Mouse (Mus musculus): ENCODE results near the gene Cx3cr1. TPM values are rescaled to one million over a fixed set of nuclear protein-coding genes. Genes with fewer than 3 reads are reported as not detected.
"Not testable (repeated sequence)": the region's sequence is repeated elsewhere in the genome, so short reads cannot be mapped to it uniquely, and the experiment has no call there.

The Cx3cr1 gene
- polyA plus RNA-seq, 1 experiment from 2014 or later, result 17.1 TPM

DNA sequence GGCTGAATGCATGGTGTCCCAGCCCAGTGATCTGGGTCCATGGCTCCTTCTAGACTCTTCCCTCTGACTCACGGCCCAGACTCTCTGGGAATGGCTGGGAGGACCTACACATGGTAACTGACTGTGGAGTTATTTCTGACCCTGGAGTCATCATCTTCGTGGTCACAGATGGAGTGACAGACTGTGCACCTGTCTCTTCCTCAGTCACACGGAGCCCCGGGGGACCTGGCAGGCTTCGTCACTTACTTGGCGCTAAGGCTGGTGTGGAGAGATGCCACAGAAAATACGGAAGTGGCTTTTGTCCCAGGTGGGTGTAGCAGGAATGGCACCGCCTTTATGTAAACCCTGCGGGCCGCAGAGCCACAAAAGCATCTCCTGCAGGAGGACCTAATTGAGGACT lies 45.5 kb downstream of the Cx3cr1 start:
- no peaks in the 10 kb centered on the region for H3K9me3 ChIP-seq (replicated peaks)
- H3K27me3 ChIP-seq, result no peaks in the 10 kb centered on the region
- no peak overlapping the region for H3K9ac ChIP-seq
- no peak overlapping the region for H3K27ac ChIP-seq (replicated peaks)
- no peak for ATAC-seq (ENCODE audit: insufficient number of reproducible peaks, low FRiP score, low TSS enrichment, low read depth)
- no peak overlapping the region for H3K4me2 ChIP-seq (replicated peaks)
- peaks cover 15% of the 10 kb centered on the region for H3K4me1 ChIP-seq
- 75% methylated on average over 10 of the region's 10 CpGs for WGBS
- no peak overlapping the region for H3K4me3 ChIP-seq (replicated peaks)
- H3K36me3 ChIP-seq, result no peaks in the 10 kb centered on the region

DNA sequence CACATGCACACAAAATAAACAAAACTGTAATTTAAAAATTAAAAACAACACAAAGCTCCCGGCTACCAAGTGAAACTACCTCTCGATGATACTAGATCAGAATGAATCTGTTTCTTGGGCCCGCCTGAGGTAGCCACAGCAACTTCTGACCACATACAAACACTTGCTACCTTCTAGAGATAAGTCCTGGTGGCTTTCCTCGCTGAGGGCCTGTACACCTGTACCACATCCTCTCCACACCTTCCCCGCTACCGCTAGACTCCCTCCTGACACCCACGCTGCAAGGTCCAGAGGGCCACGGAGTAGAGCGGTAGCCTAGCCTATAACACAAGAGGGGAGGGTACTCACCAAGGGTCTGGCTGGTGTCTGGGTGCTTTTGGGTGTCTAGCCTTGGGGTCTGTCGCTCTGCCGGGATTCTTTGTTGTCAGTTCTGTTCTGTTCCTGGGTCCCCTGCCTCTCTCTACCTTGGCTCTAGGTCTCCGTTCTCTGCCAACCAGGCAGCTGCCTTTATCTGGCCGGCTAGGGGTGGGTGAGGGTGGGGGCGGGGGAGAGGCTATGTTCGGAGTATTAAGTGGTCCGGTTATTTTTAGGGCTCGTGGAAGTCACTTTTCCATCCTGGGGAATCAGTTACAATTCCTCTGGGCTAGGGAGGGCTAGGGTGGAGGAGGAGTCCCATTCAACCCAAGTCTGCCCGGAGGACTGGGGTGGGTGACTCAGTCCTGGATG lies 46.4 kb downstream of the Cx3cr1 start, which contains the start of gene Xirp1:
Gene Xirp1, minus strand, starts transcription at position 513 of the 726 bp plus-strand sequence.
- Histone ChIP-seq H3K36me3 (no peaks in the 10 kb centered on the region), H3K4me1 (peaks cover 15% of the 10 kb centered on the region), H3K4me2 (replicated peaks) (no peak within 1 kb of the TSS), H3K9ac (no peak within 1 kb of the TSS), H3K27me3 (no peaks in the 10 kb centered on the region), H3K27ac (replicated peaks) (no peak within 1 kb of the TSS), H3K9me3 (replicated peaks) (no peaks in the 10 kb centered on the region), H3K4me3 (replicated peaks) (no peak within 1 kb of the TSS; the same call in 1 of the 2 replicates)
- no peak for ATAC-seq (ENCODE audit: insufficient number of reproducible peaks, low FRiP score, low TSS enrichment, low read depth)
- WGBS, result 83% methylated on average over 18 of the region's 18 CpGs

DNA sequence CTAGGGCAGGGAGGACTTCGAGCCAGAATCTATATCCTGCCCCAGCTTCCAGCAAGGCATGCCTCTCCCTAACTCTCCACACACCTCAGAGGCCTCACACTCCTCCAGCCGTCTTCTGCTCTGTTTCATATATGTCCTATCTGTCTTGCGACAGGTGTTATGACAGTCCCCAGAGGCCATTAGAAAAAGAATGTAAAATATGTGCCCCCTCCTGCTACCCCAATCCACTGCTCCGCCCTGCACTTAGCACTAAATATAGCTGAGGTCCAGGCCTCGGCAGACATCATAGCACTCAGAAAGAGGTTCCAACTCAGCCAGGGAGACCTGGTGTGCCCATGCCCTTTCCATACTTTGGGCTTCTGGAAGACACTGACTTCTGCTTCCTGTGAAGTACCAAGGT lies 48.5 kb downstream of the Cx3cr1 start:
- H3K27me3 ChIP-seq, result no peaks in the 10 kb centered on the region
- 36% methylated on average over 5 of the region's 5 CpGs for WGBS
- H3K4me1 ChIP-seq, result peaks cover 5% of the 10 kb centered on the region; the same call in 1 of the 2 replicates
- no peak overlapping the region for H3K4me2 ChIP-seq (replicated peaks)
- no peak for ATAC-seq (ENCODE audit: insufficient number of reproducible peaks, low FRiP score, low TSS enrichment, low read depth)
- no peaks in the 10 kb centered on the region for H3K9me3 ChIP-seq (replicated peaks)
- H3K36me3 ChIP-seq, result no peaks in the 10 kb centered on the region
- no peak overlapping the region for H3K9ac ChIP-seq
- H3K4me3 ChIP-seq (replicated peaks), result no peak overlapping the region
- H3K27ac ChIP-seq (replicated peaks), result peak overlapping the region; percentile 17; the same call in 1 of the 2 replicates

DNA sequence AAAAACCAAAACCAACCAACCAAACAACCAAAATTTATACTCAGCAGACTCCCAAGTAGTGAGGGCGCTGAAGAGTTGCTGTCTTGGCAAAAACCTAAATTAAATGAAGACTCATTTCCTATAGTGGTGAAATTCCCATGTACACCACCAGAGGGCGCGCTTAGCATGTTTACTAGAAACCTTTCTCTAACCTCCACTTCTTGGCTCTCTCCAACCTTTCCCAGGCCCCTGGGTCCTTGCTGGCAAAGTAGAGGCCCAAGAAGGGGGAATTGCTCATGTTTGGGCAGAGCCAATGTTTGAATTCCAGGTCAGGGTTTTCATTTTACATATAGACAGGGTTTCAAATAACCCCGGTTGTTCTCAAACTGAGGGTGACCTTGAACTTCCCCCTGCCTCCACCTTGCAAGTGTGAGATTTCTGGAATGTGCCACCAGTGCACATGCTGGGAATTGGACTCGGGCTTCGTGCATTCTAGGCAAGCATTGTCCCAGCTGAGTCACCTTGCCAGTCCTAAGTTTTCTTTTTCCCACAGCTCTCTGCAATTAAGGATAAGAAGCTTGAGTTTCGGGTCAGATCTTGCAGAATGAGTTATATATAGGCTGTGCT lies 49.3 kb downstream of the Cx3cr1 start:
- Histone ChIP-seq H3K27ac (replicated peaks) (0 out of 2 replicates have a peak overlapping the region, but pooled peaks have one; percentile 17), H3K9ac (no peak overlapping the region), H3K9me3 (replicated peaks) (no peaks in the 10 kb centered on the region), H3K4me2 (replicated peaks) (no peak overlapping the region), H3K4me1 (peaks cover 5% of the 10 kb centered on the region; the same call in 1 of the 2 replicates), H3K4me3 (replicated peaks) (no peak overlapping the region), H3K36me3 (no peaks in the 10 kb centered on the region), H3K27me3 (no peaks in the 10 kb centered on the region)
- WGBS, result 31% methylated on average over 7 of the region's 7 CpGs
- no peak for ATAC-seq (ENCODE audit: insufficient number of reproducible peaks, low FRiP score, low TSS enrichment, low read depth)

DNA sequence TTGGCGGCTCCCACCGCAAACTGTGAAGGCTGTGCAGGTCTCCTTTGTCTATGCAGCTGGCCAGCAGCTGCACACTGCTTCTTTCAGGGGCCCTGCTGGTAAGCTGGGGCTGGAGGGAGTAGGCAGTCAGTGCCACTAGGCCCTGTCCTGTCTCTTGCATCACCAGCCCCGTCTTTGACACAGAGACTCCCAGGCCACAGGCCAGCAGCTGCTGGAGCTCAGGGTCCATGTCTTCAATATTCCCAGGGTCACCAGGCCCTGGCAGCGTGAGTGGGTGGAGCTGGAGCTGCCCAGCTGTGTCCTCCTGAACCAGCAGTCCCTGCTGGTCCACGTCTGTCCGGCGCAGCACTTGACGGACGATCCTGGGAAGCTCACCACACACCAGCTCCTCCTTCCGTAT lies 52.7 kb downstream of the Cx3cr1 start:
- Histone ChIP-seq H3K27ac (replicated peaks) (no peak overlapping the region), H3K9ac (no peak overlapping the region)

DNA sequence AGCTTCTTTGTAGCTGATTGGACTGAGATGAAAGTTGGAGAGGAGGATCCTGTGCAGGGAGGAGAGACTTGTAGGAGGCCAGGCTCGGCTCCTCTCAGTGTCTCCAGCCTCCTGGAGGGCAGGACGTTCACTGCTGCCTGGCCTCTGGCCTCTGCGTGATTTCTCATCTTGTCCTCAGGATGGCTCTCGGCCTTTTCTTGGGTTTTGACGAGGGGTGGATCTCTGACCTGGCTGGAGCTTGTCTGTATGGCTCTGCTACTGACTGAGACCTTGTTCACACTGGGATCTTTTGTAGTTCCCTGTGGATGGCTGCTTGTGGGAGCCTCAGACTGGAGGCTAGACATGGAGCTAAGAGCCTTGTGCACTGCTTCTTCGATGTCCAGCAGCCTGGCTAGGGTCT lies 54.9 kb downstream of the Cx3cr1 start:
- no peak for ATAC-seq (ENCODE audit: insufficient number of reproducible peaks, low FRiP score, low TSS enrichment, low read depth)
- Histone ChIP-seq H3K9me3 (replicated peaks) (no peaks in the 10 kb centered on the region), H3K4me2 (replicated peaks) (no peak overlapping the region), H3K27ac (replicated peaks) (no peak overlapping the region), H3K4me3 (replicated peaks) (no peak overlapping the region), H3K4me1 (peaks cover 15% of the 10 kb centered on the region), H3K36me3 (no peaks in the 10 kb centered on the region), H3K9ac (no peak overlapping the region), H3K27me3 (no peaks in the 10 kb centered on the region)
- 65% methylated on average over 6 of the region's 6 CpGs for WGBS

More for the DNA sequence above, 52.7 kb downstream of the Cx3cr1 start:
- Histone ChIP-seq H3K4me2 (replicated peaks) (no peak overlapping the region), H3K4me1 (peaks cover 5% of the 10 kb centered on the region; the same call in 1 of the 2 replicates), H3K4me3 (replicated peaks) (no peak overlapping the region), H3K27me3 (no peaks in the 10 kb centered on the region), H3K9me3 (replicated peaks) (no peaks in the 10 kb centered on the region), H3K36me3 (no peaks in the 10 kb centered on the region)
- ATAC-seq (ENCODE audit: insufficient number of reproducible peaks, low FRiP score, low TSS enrichment, low read depth), result no peak
- 76% methylated on average over 10 of the region's 10 CpGs for WGBS

DNA sequence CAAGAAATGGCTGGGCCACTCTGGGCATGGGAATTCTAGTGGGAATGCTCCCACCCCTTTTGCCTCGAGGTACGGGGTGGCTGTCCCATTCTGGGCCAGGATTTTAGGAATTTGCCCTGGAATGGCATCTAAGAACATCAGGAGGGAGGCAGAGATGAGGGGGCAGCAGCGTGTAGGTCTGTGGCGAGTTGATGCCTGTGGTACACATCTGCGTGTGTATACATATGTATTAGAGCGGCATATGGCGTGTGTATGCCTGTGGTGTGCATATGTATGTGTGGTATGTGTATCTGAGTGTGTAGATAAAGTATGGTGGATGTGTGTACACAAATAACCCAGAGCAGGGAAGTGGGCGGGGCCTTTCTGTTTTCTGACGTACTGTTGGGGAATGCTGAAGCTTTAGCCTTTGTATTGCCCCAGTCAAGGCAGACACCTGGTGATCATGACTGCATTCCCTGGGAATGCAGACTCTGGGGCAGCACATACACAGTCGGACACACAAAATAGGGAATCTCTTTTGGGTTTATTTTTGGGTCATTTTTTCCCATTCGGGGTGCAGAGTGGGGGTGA lies 56.3 kb downstream of the Cx3cr1 start:
- no peak overlapping the region for H3K9ac ChIP-seq
- no peak overlapping the region for H3K27ac ChIP-seq (replicated peaks)
- no peaks in the 10 kb centered on the region for H3K27me3 ChIP-seq
- H3K9me3 ChIP-seq (replicated peaks), result no peaks in the 10 kb centered on the region
- no peak overlapping the region for H3K4me3 ChIP-seq (replicated peaks)
- H3K4me1 ChIP-seq, result peaks cover 15% of the 10 kb centered on the region
- 57% methylated on average over 11 of the region's 11 CpGs for WGBS
- no peak for ATAC-seq (ENCODE audit: insufficient number of reproducible peaks, low FRiP score, low TSS enrichment, low read depth)
- no peaks in the 10 kb centered on the region for H3K36me3 ChIP-seq
- H3K4me2 ChIP-seq (replicated peaks), result no peak overlapping the region

DNA sequence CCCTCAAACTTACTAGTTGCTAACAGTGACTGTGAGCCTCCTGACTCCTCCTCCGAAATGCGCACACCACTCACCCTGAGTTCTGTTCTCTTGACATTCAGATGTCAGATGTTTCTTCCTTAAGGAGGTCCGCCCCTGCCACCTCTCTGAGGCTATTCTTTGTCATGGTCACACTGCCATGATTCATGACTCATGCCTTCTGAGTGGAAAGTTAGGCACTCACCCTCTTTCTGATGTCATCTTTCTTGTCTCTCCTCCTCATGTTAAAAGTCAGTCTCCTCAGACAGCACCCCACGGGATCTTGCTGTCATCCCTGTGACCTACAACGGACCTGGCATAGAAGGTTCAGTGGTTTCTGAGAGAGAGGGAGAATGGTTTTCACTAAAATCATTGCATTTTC lies 56.9 kb downstream of the Cx3cr1 start:
- Histone ChIP-seq H3K9ac (no peak overlapping the region), H3K4me1 (peaks cover 15% of the 10 kb centered on the region), H3K36me3 (no peaks in the 10 kb centered on the region), H3K4me2 (replicated peaks) (no peak overlapping the region), H3K9me3 (replicated peaks) (no peaks in the 10 kb centered on the region), H3K27ac (replicated peaks) (no peak overlapping the region), H3K4me3 (replicated peaks) (no peak overlapping the region), H3K27me3 (no peaks in the 10 kb centered on the region)
- 80% methylated on average over 5 of the region's 5 CpGs for WGBS
- no peak for ATAC-seq (ENCODE audit: insufficient number of reproducible peaks, low FRiP score, low TSS enrichment, low read depth)

DNA sequence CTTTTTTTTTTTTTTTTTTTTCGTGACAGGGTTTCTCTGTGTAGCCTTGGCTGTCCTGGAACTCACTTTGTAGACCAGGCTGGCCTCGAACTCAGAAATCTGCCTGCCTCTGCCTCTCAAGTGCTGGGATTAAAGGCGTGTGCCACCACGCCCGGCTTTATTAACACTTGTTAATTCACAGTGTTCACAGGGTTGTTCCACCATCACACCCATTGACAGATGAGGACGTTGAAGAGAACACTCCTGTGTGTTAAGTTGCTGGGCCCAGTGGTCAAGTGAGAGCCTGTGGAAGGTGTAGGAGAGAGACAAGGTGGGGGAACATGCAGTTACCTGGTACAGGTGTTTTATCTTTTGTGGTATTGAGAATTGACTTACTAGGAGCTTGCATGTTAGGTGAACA lies 57.5 kb downstream of the Cx3cr1 start:
- H3K4me1 ChIP-seq, result peaks cover 15% of the 10 kb centered on the region
- not testable (repeated sequence) for H3K36me3 ChIP-seq; H3K27me3 ChIP-seq; H3K9me3 ChIP-seq (replicated peaks); ATAC-seq (ENCODE audit: insufficient number of reproducible peaks, low FRiP score, low TSS enrichment, low read depth); H3K9ac ChIP-seq; H3K27ac ChIP-seq (replicated peaks); H3K4me3 ChIP-seq (replicated peaks); H3K4me2 ChIP-seq (replicated peaks)
- WGBS, result 84% methylated on average over 6 of the region's 6 CpGs

DNA sequence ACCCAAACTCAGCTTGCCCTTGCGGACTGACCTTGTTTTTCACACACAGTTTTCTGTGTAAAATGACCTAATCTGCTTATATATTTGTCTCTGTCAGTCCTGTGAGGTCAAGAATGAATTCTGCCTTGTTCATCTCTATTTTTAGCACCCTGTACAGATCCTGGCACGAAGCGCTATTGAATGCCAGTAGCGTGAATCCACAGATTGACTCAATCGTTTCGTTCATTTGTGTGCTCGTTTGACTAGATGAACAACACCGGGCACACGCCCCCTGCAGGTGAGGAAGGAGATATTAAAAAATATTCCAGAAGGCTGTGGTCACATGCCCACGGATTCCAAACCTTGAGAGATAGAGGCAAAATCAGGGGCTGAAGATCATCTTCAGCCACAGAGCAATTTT lies 58.1 kb downstream of the Cx3cr1 start:
- Histone ChIP-seq H3K9me3 (replicated peaks) (no peaks in the 10 kb centered on the region), H3K27ac (replicated peaks) (peak overlapping the region; percentile 85), H3K27me3 (no peaks in the 10 kb centered on the region), H3K4me1 (peaks cover 15% of the 10 kb centered on the region), H3K9ac (no peak overlapping the region), H3K4me2 (replicated peaks) (peak overlapping the region; percentile 90), H3K36me3 (no peaks in the 10 kb centered on the region), H3K4me3 (replicated peaks) (peak overlapping the region; percentile 46)
- under 1% methylated on average over 10 of the region's 10 CpGs for WGBS
- ATAC-seq (ENCODE audit: insufficient number of reproducible peaks, low FRiP score, low TSS enrichment, low read depth), result peak; percentile 49; the same call in 1 of the 2 replicates

DNA sequence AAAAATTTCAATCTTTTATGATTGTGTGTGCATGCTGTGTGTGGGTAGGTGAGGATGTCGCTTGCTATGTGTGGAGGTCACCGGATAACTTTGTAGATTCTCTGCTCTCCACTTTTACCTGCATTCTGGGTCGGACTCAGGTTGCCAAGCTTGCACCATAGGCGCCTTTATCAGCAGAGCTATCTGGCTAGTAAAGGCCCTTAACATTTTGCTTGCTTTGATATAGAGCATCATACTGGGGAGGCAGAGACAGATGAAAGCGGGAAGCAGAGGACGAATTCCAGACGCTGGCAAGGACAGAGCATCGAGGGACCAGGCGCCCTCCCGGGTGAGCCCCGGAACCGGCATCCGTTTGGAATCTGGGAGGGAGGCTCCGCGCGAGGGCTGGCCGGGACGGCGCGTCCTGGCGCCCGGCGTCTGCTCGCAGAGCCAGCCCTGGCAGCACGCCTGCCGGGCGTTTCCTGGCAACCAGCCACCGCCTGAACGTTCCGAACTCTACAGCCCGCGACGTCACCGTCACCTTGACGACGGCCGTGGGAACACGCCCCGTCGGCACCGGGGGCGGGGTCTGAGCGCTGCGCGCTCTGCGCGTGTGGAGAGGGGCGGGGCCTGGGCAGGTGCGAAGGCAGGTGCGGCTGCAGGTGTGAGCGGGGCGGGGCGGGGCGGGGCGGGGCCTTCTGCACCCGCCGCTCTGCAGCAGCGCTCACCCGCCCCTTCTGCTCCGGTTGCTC lies 58.7 kb downstream of the Cx3cr1 start:
- ATAC-seq (ENCODE audit: insufficient number of reproducible peaks, low FRiP score, low TSS enrichment, low read depth), result peak; percentile 92
- Histone ChIP-seq H3K27me3 (no peaks in the 10 kb centered on the region), H3K4me2 (replicated peaks) (peak overlapping the region; percentile 90), H3K4me1 (peaks cover 18% of the 10 kb centered on the region), H3K4me3 (replicated peaks) (peak overlapping the region; percentile 46), H3K9ac (0 out of 2 replicates have a peak overlapping the region, but pooled peaks have one; percentile 21), H3K36me3 (no peaks in the 10 kb centered on the region), H3K9me3 (replicated peaks) (no peaks in the 10 kb centered on the region), H3K27ac (replicated peaks) (peak overlapping the region; percentile 85)
- WGBS, result 1% methylated on average over 56 of the region's 60 CpGs

All from embryonic facial prominence, embryonic 15.5 days (tissue).